Mouse (Mus musculus) gastrocnemius, adult 8-10 months (tissue): ENCODE measurements around the gene Tmem79. TPM values are rescaled to one million over a fixed set of nuclear protein-coding genes. Genes with fewer than 3 reads are reported as not detected.
"Not testable (repeated sequence)": the region's sequence is repeated elsewhere in the genome, so short reads cannot be mapped to it uniquely, and the experiment has no call there.

Experiments
- DNase-seq, 2 experiments: peaks; one replicate each; pipeline ENCODE4 v3.0.0; 2022; ENCODE audit warnings: low spot score in 2 of 2
- total RNA-seq, 4 experiments: library from RNA; stranded (reverse); gene quantifications; 2 replicates each; pipeline ENCODE4 v1.2.4; 2022

Gene Tmem79
- total RNA-seq, 4 experiments from 2014 or later = 1.9 to 3.7 (median 2.8) TPM

- not testable (repeated sequence) for DNase-seq
Observed at GRCm38 (mm10) chr3:88285565-88285895, 50.4 kb downstream of the Tmem79 start.

- not testable (repeated sequence) for DNase-seq
Observed at GRCm38 (mm10) chr3:88284815-88285564, 51.0 kb downstream of the Tmem79 start.

GRCm38 (mm10) chr3:88281141-88281916 is 54.6 kb downstream of the Tmem79 start:
- not testable (repeated sequence) for DNase-seq

GRCm38 (mm10) chr3:88280035-88280434 is 55.9 kb downstream of the Tmem79 start:
- no peak for DNase-seq

Other genes with a start within 250 kb of the Tmem79 start
- 100 to 1,000 TPM; 164 to 186 (median 172) TPM for gene Mef2d, start 193.8 kb downstream of the Tmem79 start, total RNA-seq
- gene Rhbg, start 81.4 kb downstream of the Tmem79 start, total RNA-seq = not detected
- gene Gm38392, start 48.9 kb downstream of the Tmem79 start, total RNA-seq = 1 to 10 TPM in 1 of 4 experiments, under 1 TPM in 3; 0.72 to 2.2 (median 0.81) TPM
- gene Tsacc, start 39.1 kb downstream of the Tmem79 start, total RNA-seq = 1 to 10 TPM; 2.6 to 7.3 (median 6.1) TPM
- 100 to 1,000 TPM in 1 of 4 experiments, 10 to 100 TPM in 3; 91.1 to 102 (median 92.6) TPM for gene Cct3, start 39.0 kb downstream of the Tmem79 start, total RNA-seq
- 10 to 100 TPM; 34.5 to 39.4 (median 37.9) TPM for gene Glmp, start 11.1 kb downstream of the Tmem79 start, total RNA-seq
- 10 to 100 TPM; 39.0 to 54.6 (median 44.5) TPM for gene Smg5, start 112 bp upstream of the Tmem79 start, total RNA-seq
- under 1 TPM; 0.15 to 0.94 (median 0.56) TPM for gene Paqr6, start 28.4 kb upstream of the Tmem79 start, total RNA-seq
- not detected for gene Bglap3, start 36.6 kb upstream of the Tmem79 start, total RNA-seq
- gene Bglap2, start 42.6 kb upstream of the Tmem79 start, total RNA-seq = not detected
- gene Bglap, start 48.3 kb upstream of the Tmem79 start, total RNA-seq = not detected
- 10 to 100 TPM; 15.5 to 18.5 (median 16.7) TPM for gene Pmf1, start 74.2 kb upstream of the Tmem79 start, total RNA-seq
- 10 to 100 TPM; 19.5 to 22.4 (median 21.5) TPM for gene Slc25a44, start 89.0 kb upstream of the Tmem79 start, total RNA-seq
- gene Sema4a, start 125.0 kb upstream of the Tmem79 start, total RNA-seq = 1 to 10 TPM in 2 of 4 experiments, under 1 TPM in 2; 0.48 to 1.2 (median 1.00) TPM
- gene Lmna, start 173.8 kb upstream of the Tmem79 start, total RNA-seq = 10 to 100 TPM; 59.0 to 76.0 (median 67.8) TPM
- under 1 TPM; 0.07 to 0.31 (median 0.15) TPM for gene Mex3a, start 196.2 kb upstream of the Tmem79 start, total RNA-seq
- not detected for gene Rab25, start 212.2 kb upstream of the Tmem79 start, total RNA-seq
- gene Lamtor2, start 216.9 kb upstream of the Tmem79 start, total RNA-seq = 10 to 100 TPM; 83.0 to 95.4 (median 86.1) TPM
- gene Ubqln4, start 217.6 kb upstream of the Tmem79 start, total RNA-seq = 100 to 1,000 TPM in 1 of 4 experiments, 10 to 100 TPM in 3; 91.9 to 112 (median 94.6) TPM
- gene Ssr2, start 239.7 kb upstream of the Tmem79 start, total RNA-seq = 10 to 100 TPM; 41.5 to 44.9 (median 43.1) TPM